Mouse (Mus musculus): Measurements from ENCODE around the gene Fsd1l. TPM values are rescaled to one million over a fixed set of nuclear protein-coding genes. Genes with fewer than 3 reads are reported as not detected.
A peak's percentile ranks its signal among the peaks of the same experiment; 100 is the strongest.

The Fsd1l gene
- 1.9 and 2.0 TPM in 2 replicates for polyA plus RNA-seq (2015; fragmentation: Nextera tagmentation; extraction: Ambion mirVana)

GRCm38 (mm10) chr4:53631316-53632010 is at the start of gene Fsd1l:
Gene Fsd1l, plus strand, starts transcription at chr4:53631471.
- H3K9ac ChIP-seq (ENCODE audit: low read depth, low read length): peak within 1 kb of the TSS; percentile 52
- H3K27ac ChIP-seq (ENCODE audit: low read length): no peak within 1 kb of the TSS
- H3K36me3 ChIP-seq (ENCODE audit: control insufficient read depth, insufficient read depth): no peaks in the 10 kb centered on the region

GRCm38 (mm10) chr4:53587676-53588075 is 43.6 kb upstream of the Fsd1l start:
- ATAC-seq (ENCODE audit: low read depth): no peak
- no peaks in the 10 kb centered on the region; the same call in none of the 2 replicates for H3K4me1 ChIP-seq (ENCODE audit: control insufficient read depth, low read depth, low read length)
- H3K9ac ChIP-seq (ENCODE audit: low read depth, low read length): no peak overlapping the region
- H3K4me3 ChIP-seq (ENCODE audit: low read depth, low read length): no peak overlapping the region
- H3K36me3 ChIP-seq (ENCODE audit: control insufficient read depth, insufficient read depth): no peaks in the 10 kb centered on the region
- H3K27me3 ChIP-seq (ENCODE audit: control insufficient read depth, insufficient read depth, low read depth, low read length): no peaks in the 10 kb centered on the region
- H3K4me2 ChIP-seq (ENCODE audit: low read depth, low read length): no peak overlapping the region
- H3K27ac ChIP-seq (ENCODE audit: low read length): no peak overlapping the region
- no peaks in the 10 kb centered on the region for H3K9me3 ChIP-seq (replicated peaks; ENCODE audit: control insufficient read depth, low read length)

More at GRCm38 (mm10) chr4:53631316-53632010, at the start of gene Fsd1l:
- ATAC-seq (ENCODE audit: low read depth): peak; percentile 79
- no peaks in the 10 kb centered on the region for H3K4me1 ChIP-seq (ENCODE audit: control insufficient read depth, low read depth, low read length)
- H3K4me2 ChIP-seq (ENCODE audit: low read depth, low read length): peak within 1 kb of the TSS; percentile 68
- peaks cover 20% of the 10 kb centered on the region for H3K27me3 ChIP-seq (ENCODE audit: control insufficient read depth, insufficient read depth, low read depth, low read length)
- H3K4me3 ChIP-seq (ENCODE audit: low read depth, low read length): peak within 1 kb of the TSS; percentile 66
- under 1% methylated on average over 83 of the region's 88 CpGs for WGBS (ENCODE audit: insufficient replicate concordance)
- H3K9me3 ChIP-seq (replicated peaks; ENCODE audit: control insufficient read depth, low read length): no peaks in the 10 kb centered on the region

DNA sequence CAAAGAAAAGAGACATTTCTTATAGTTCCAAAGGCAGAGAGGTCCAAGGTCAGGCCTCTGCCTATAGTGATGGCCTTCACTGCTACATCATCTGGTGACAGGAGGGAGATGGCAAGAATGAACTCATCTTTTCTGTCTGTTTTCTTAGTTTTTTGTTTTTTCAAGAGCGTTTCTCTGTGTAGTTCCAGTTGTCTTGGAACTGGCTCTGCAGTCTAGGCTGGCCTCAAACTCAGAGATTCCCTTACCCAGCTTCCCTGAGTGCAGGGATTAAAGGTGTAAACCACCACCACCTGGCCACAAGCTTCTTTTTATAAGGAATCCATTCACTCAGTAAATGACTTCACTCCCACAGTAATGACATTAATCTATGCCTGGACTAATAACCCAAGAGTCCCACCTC is 42.3 kb upstream of the Fsd1l start:
- no peaks in the 10 kb centered on the region; the same call in none of the 2 replicates for H3K4me1 ChIP-seq (ENCODE audit: control insufficient read depth, low read depth, low read length)
- WGBS (ENCODE audit: insufficient replicate concordance): 54% methylated on average over 1 of the region's 1 CpGs

GRCm38 (mm10) chr4:53589466-53589865 is 41.8 kb upstream of the Fsd1l start:
- H3K27me3 ChIP-seq (ENCODE audit: control insufficient read depth, insufficient read depth, low read depth, low read length): no peaks in the 10 kb centered on the region
- H3K4me2 ChIP-seq (ENCODE audit: low read depth, low read length): no peak overlapping the region
- H3K36me3 ChIP-seq (ENCODE audit: control insufficient read depth, insufficient read depth): no peaks in the 10 kb centered on the region
- no peak overlapping the region for H3K9ac ChIP-seq (ENCODE audit: low read depth, low read length)
- no peak for ATAC-seq (ENCODE audit: low read depth)
- no peak overlapping the region for H3K27ac ChIP-seq (ENCODE audit: low read length)
- no peaks in the 10 kb centered on the region for H3K9me3 ChIP-seq (replicated peaks; ENCODE audit: control insufficient read depth, low read length)
- H3K4me1 ChIP-seq (ENCODE audit: control insufficient read depth, low read depth, low read length): no peaks in the 10 kb centered on the region; the same call in none of the 2 replicates
- 67% methylated on average over 4 of the region's 4 CpGs for WGBS (ENCODE audit: insufficient replicate concordance)
- H3K4me3 ChIP-seq (ENCODE audit: low read depth, low read length): no peak overlapping the region

More for the DNA sequence above, 42.3 kb upstream of the Fsd1l start:
- Histone ChIP-seq H3K4me2 (ENCODE audit: low read depth, low read length) (no peak overlapping the region), H3K36me3 (ENCODE audit: control insufficient read depth, insufficient read depth) (no peaks in the 10 kb centered on the region), H3K27ac (ENCODE audit: low read length) (no peak overlapping the region), H3K4me3 (ENCODE audit: low read depth, low read length) (no peak overlapping the region), H3K27me3 (ENCODE audit: control insufficient read depth, insufficient read depth, low read depth, low read length) (no peaks in the 10 kb centered on the region), H3K9me3 (replicated peaks; ENCODE audit: control insufficient read depth, low read length) (no peaks in the 10 kb centered on the region), H3K9ac (ENCODE audit: low read depth, low read length) (no peak overlapping the region)
- ATAC-seq (ENCODE audit: low read depth): no peak

- H3K27ac ChIP-seq (ENCODE audit: low read length): no peak overlapping the region
- H3K36me3 ChIP-seq (ENCODE audit: control insufficient read depth, insufficient read depth): no peaks in the 10 kb centered on the region
- peak; percentile 43; the same call in 1 of the 2 replicates for ATAC-seq (ENCODE audit: low read depth)
- H3K4me2 ChIP-seq (ENCODE audit: low read depth, low read length): no peak overlapping the region
- H3K27me3 ChIP-seq (ENCODE audit: control insufficient read depth, insufficient read depth, low read depth, low read length): no peaks in the 10 kb centered on the region
- H3K9me3 ChIP-seq (replicated peaks; ENCODE audit: control insufficient read depth, low read length): no peaks in the 10 kb centered on the region
- no peaks in the 10 kb centered on the region; the same call in none of the 2 replicates for H3K4me1 ChIP-seq (ENCODE audit: control insufficient read depth, low read depth, low read length)
- 45% methylated on average over 4 of the region's 4 CpGs for WGBS (ENCODE audit: insufficient replicate concordance)
- H3K9ac ChIP-seq (ENCODE audit: low read depth, low read length): no peak overlapping the region
- no peak overlapping the region for H3K4me3 ChIP-seq (ENCODE audit: low read depth, low read length)
Observed at GRCm38 (mm10) chr4:53590163-53590562, 41.1 kb upstream of the Fsd1l start.

- no peaks in the 10 kb centered on the region for H3K36me3 ChIP-seq (ENCODE audit: control insufficient read depth, insufficient read depth)
- no peak overlapping the region for H3K27ac ChIP-seq (ENCODE audit: low read length)
- H3K9ac ChIP-seq (ENCODE audit: low read depth, low read length): no peak overlapping the region
- no peak overlapping the region for H3K4me2 ChIP-seq (ENCODE audit: low read depth, low read length)
- no peak overlapping the region for H3K4me3 ChIP-seq (ENCODE audit: low read depth, low read length)
- WGBS (ENCODE audit: insufficient replicate concordance): 59% methylated on average over 7 of the region's 7 CpGs
- H3K27me3 ChIP-seq (ENCODE audit: control insufficient read depth, insufficient read depth, low read depth, low read length): no peaks in the 10 kb centered on the region
- no peak for ATAC-seq (ENCODE audit: low read depth)
- no peaks in the 10 kb centered on the region; the same call in none of the 2 replicates for H3K4me1 ChIP-seq (ENCODE audit: control insufficient read depth, low read depth, low read length)
- no peaks in the 10 kb centered on the region for H3K9me3 ChIP-seq (replicated peaks; ENCODE audit: control insufficient read depth, low read length)
Observed at GRCm38 (mm10) chr4:53590691-53591447, 40.4 kb upstream of the Fsd1l start.

GRCm38 (mm10) chr4:53591536-53591935 is 39.7 kb upstream of the Fsd1l start:
- 68% methylated on average over 11 of the region's 11 CpGs for WGBS (ENCODE audit: insufficient replicate concordance)

GRCm38 (mm10) chr4:53591941-53592340 is 39.3 kb upstream of the Fsd1l start:
- no peak for ATAC-seq (ENCODE audit: low read depth)
- H3K27ac ChIP-seq (ENCODE audit: low read length): no peak overlapping the region

More at GRCm38 (mm10) chr4:53591536-53591935, 39.7 kb upstream of the Fsd1l start:
- Histone ChIP-seq H3K4me1 (ENCODE audit: control insufficient read depth, low read depth, low read length) (no peaks in the 10 kb centered on the region; the same call in none of the 2 replicates), H3K4me2 (ENCODE audit: low read depth, low read length) (no peak overlapping the region), H3K27ac (ENCODE audit: low read length) (no peak overlapping the region), H3K4me3 (ENCODE audit: low read depth, low read length) (no peak overlapping the region), H3K9me3 (replicated peaks; ENCODE audit: control insufficient read depth, low read length) (no peaks in the 10 kb centered on the region), H3K36me3 (ENCODE audit: control insufficient read depth, insufficient read depth) (no peaks in the 10 kb centered on the region), H3K9ac (ENCODE audit: low read depth, low read length) (no peak overlapping the region), H3K27me3 (ENCODE audit: control insufficient read depth, insufficient read depth, low read depth, low read length) (no peaks in the 10 kb centered on the region)
- ATAC-seq (ENCODE audit: low read depth): no peak

DNA sequence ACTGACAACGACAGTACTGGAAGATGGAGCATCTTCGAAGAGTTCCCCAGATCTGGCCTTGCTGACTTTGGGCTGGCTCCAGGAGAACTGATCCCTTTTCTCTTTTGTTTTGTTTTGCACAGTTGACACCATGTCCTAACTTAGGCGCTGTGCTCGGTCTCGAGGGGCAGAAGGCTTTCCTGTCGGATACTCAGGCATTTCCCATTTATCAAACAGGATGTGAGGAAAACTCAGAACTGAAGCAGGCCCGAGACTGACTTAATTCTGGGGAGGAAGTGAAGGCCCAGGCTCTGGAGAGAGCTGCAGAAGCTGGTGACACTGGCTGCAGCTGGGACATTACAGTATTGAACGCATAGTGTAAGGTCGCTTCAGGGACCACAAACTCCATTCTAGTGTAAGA is 38.9 kb upstream of the Fsd1l start:
- 42% methylated on average over 9 of the region's 9 CpGs for WGBS (ENCODE audit: insufficient replicate concordance)
- Histone ChIP-seq H3K27ac (ENCODE audit: low read length) (no peak overlapping the region), H3K4me2 (ENCODE audit: low read depth, low read length) (no peak overlapping the region)

More at GRCm38 (mm10) chr4:53591941-53592340, 39.3 kb upstream of the Fsd1l start:
- Histone ChIP-seq H3K9ac (ENCODE audit: low read depth, low read length) (no peak overlapping the region), H3K27me3 (ENCODE audit: control insufficient read depth, insufficient read depth, low read depth, low read length) (no peaks in the 10 kb centered on the region), H3K9me3 (replicated peaks; ENCODE audit: control insufficient read depth, low read length) (no peaks in the 10 kb centered on the region), H3K36me3 (ENCODE audit: control insufficient read depth, insufficient read depth) (no peaks in the 10 kb centered on the region), H3K4me2 (ENCODE audit: low read depth, low read length) (no peak overlapping the region), H3K4me3 (ENCODE audit: low read depth, low read length) (no peak overlapping the region), H3K4me1 (ENCODE audit: control insufficient read depth, low read depth, low read length) (no peaks in the 10 kb centered on the region; the same call in none of the 2 replicates)
- 59% methylated on average over 8 of the region's 8 CpGs for WGBS (ENCODE audit: insufficient replicate concordance)

More for the DNA sequence above, 38.9 kb upstream of the Fsd1l start:
- H3K9me3 ChIP-seq (replicated peaks; ENCODE audit: control insufficient read depth, low read length): no peaks in the 10 kb centered on the region
- no peaks in the 10 kb centered on the region; the same call in none of the 2 replicates for H3K4me1 ChIP-seq (ENCODE audit: control insufficient read depth, low read depth, low read length)
- H3K9ac ChIP-seq (ENCODE audit: low read depth, low read length): no peak overlapping the region
- no peak overlapping the region for H3K4me3 ChIP-seq (ENCODE audit: low read depth, low read length)
- no peaks in the 10 kb centered on the region for H3K27me3 ChIP-seq (ENCODE audit: control insufficient read depth, insufficient read depth, low read depth, low read length)
- ATAC-seq (ENCODE audit: low read depth): no peak
- H3K36me3 ChIP-seq (ENCODE audit: control insufficient read depth, insufficient read depth): no peaks in the 10 kb centered on the region
